Mouse (Mus musculus) lung, postnatal 0 days (tissue): ENCODE measurements around the gene Rbm46. TPM values are rescaled to one million over a fixed set of nuclear protein-coding genes. Genes with fewer than 3 reads are reported as not detected.
A peak's percentile ranks its signal among the peaks of the same experiment; 100 is the strongest.

Experiments used
- ATAC-seq: fragments of 200-750 bp; cut with Nextera tagmentation; 2 replicates; pipeline ENCODE4 v1.8.0; 2017; ENCODE audit warnings: moderate library complexity
- DNase-seq: peaks from one replicate; pipeline ENCODE4 v3.0.0-alpha.2; 2016; ENCODE audit warnings: low spot score
- H3K27ac ChIP-seq: fragments of 300-500 bp; sonication (generic); 2 replicates; pipeline ENCODE4 v1.5.1; 2014; ENCODE audit warnings: antibody characterized with exemption, mild to moderate bottlenecking, low read length, mixed read lengths
- H3K27me3 ChIP-seq: fragments of 300-500 bp; sonication (generic); replicated peaks from 2 replicates; pipeline ENCODE4 v1.6.1; 2014; ENCODE audit warnings: low read length, mixed read lengths; ENCODE audit not compliant: insufficient read depth
- H3K36me3 ChIP-seq: fragments of 300-500 bp; sonication (generic); 2 replicates; pipeline ENCODE4 v1.6.1; 2014; ENCODE audit warnings: low read length, mixed read lengths; ENCODE audit not compliant: insufficient read depth
- H3K4me1 ChIP-seq: fragments of 300-500 bp; sonication (generic); 2 replicates; pipeline ENCODE4 v1.6.1; 2014; ENCODE audit warnings: antibody characterized with exemption, low read depth, low read length, mixed read lengths; ENCODE audit not compliant: insufficient read depth
- H3K4me2 ChIP-seq: fragments of 300-500 bp; sonication (generic); replicated peaks from 2 replicates; pipeline ENCODE4 v1.6.1; 2014; ENCODE audit warnings: low read depth, mild to moderate bottlenecking, low read length, moderate library complexity, mixed read lengths
- H3K4me3 ChIP-seq: fragments of 300-500 bp; sonication (generic); 2 replicates; pipeline ENCODE4 v1.5.1; 2014; ENCODE audit warnings: low read depth, low read length
- H3K9ac ChIP-seq: fragments of 300-500 bp; sonication (generic); replicated peaks from 2 replicates; pipeline ENCODE4 v1.6.1; 2014; ENCODE audit warnings: low read depth, mild to moderate bottlenecking
- H3K9me3 ChIP-seq: fragments of 300-500 bp; sonication (generic); 2 replicates; pipeline ENCODE4 v1.6.1; 2016; ENCODE audit warnings: low read length, mixed read lengths
- CTCF ChIP-seq: IDR thresholded peaks from 2 replicates; pipeline ENCODE4 v1.5.1; 2016; ENCODE audit warnings: antibody characterized with exemption, mild to moderate bottlenecking
- EP300 ChIP-seq: IDR thresholded peaks from 2 replicates; pipeline ENCODE4 v1.6.1; 2016; ENCODE audit warnings: antibody characterized with exemption, mild to moderate bottlenecking, control low read depth
- WGBS: fragments of 180-500 bp; shearing (Covaris S2); extraction: QIAGEN DNeasy Blood & Tissue Kit; methylation state at CpG from one replicate; pipeline ENCODE4 v1.1.7; 2014; 5-methylcytosine and 5-hydroxymethylcytosine counted together
- polyA plus RNA-seq: library from polyadenylated mRNA; unstranded; fragments of >200 nt; fragmentation: Nextera tagmentation; extraction: Ambion mirVana; gene quantifications from 2 replicates; pipeline ENCODE4 v1.2.1, GENCODE M21; 2015

The Rbm46 gene
- polyA plus RNA-seq = 5.9 and 7.6 TPM in 2 replicates

DNA sequence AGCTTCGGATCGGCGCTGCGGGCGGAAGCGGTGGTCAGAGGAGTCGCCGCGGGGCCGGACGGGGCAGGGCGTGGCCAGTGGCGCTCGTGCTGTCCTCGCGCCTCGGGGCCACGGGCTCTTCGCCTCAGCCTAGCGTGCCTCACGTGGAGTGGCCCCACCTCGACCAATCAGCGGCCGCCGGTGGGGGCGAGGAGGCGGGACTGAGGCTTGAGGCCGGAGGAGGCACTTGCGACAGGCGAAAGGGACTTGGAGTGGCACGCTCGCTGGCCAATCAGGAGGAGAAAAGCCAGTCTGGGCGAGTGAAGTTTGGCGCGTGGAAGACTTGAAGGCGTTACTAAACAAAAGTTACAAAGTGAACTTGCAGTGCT, at the start of gene Rbm46:
Rbm46 (minus strand) TSS at position 112 of the 368 bp plus-strand sequence.
- 27% methylated on average over 34 of the region's 36 CpGs for WGBS
- peak; percentile 89 for DNase-seq
- TF ChIP-seq CTCF (no peak), EP300 (no peak)
- Histone ChIP-seq H3K36me3 (no peaks in the 10 kb centered on the region), H3K27ac (no peak within 1 kb of the TSS), H3K4me3 (peak within 1 kb of the TSS; percentile 33), H3K4me2 (peak within 1 kb of the TSS; percentile 47), H3K9me3 (no peaks in the 10 kb centered on the region), H3K4me1 (no peaks in the 10 kb centered on the region), H3K9ac (no peak within 1 kb of the TSS), H3K27me3 (peaks cover 7% of the 10 kb centered on the region; the same call in 1 of the 2 replicates)
- peak; percentile 97 for ATAC-seq

DNA sequence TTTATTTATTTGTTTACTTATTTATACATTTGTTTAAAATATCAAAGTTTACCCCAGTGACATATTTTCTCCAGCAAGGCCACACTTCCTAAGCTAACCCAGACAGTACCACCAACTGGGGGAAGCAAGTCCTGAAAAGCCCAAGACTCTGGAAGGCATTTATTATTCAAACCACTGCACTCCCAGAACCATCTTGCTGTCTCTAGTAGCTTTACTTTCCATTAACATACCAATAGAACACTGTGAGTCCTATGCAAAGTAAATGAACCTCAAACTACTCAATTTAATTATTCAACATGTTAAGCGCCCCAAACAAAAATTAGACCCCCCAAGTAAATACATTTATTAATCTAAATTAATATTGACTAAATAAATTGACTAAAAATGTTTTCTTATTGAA, 39.3 kb upstream of the Rbm46 start:
- WGBS = 55% methylated on average over 1 of the region's 1 CpGs
- Histone ChIP-seq H3K9me3 (no peaks in the 10 kb centered on the region), H3K27me3 (no peaks in the 10 kb centered on the region), H3K27ac (no peak overlapping the region), H3K4me2 (no peak overlapping the region), H3K4me1 (no peaks in the 10 kb centered on the region), H3K9ac (no peak overlapping the region), H3K36me3 (no peaks in the 10 kb centered on the region), H3K4me3 (no peak overlapping the region)
- DNase-seq = no peak
- ATAC-seq = no peak
- TF ChIP-seq EP300 = no peak
- no peak for TF ChIP-seq CTCF

DNA sequence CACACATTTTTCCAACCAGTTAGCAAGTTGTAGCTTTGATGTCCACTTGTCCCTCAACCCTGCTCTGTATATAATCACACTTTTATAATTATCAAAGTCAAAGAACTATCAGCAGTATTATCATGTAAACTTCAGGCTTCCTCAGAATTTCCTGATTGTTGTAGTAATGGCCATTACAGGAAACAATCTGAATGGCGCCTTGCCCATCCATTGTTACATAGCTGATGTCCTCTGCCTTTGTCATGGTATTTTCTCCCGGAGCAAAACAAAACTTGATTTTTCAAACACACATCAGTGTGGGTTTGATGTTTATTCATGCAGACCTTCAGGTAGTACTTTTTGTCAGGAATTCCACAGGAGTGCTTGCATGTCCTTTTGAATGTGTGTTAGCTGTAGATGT, 32.4 kb upstream of the Rbm46 start:
- H3K36me3 ChIP-seq = no peaks in the 10 kb centered on the region
- TF ChIP-seq CTCF (no peak), EP300 (no peak)
- H3K27me3 ChIP-seq = peaks cover 10% of the 10 kb centered on the region
- no peak overlapping the region for H3K4me3 ChIP-seq
- WGBS = 68% methylated on average over 2 of the region's 2 CpGs
- H3K9me3 ChIP-seq = no peaks in the 10 kb centered on the region
- no peak for ATAC-seq
- DNase-seq = peak; percentile 22
- H3K4me1 ChIP-seq = no peaks in the 10 kb centered on the region
- H3K9ac ChIP-seq = no peak overlapping the region
- no peak overlapping the region for H3K27ac ChIP-seq
- no peak overlapping the region for H3K4me2 ChIP-seq

DNA sequence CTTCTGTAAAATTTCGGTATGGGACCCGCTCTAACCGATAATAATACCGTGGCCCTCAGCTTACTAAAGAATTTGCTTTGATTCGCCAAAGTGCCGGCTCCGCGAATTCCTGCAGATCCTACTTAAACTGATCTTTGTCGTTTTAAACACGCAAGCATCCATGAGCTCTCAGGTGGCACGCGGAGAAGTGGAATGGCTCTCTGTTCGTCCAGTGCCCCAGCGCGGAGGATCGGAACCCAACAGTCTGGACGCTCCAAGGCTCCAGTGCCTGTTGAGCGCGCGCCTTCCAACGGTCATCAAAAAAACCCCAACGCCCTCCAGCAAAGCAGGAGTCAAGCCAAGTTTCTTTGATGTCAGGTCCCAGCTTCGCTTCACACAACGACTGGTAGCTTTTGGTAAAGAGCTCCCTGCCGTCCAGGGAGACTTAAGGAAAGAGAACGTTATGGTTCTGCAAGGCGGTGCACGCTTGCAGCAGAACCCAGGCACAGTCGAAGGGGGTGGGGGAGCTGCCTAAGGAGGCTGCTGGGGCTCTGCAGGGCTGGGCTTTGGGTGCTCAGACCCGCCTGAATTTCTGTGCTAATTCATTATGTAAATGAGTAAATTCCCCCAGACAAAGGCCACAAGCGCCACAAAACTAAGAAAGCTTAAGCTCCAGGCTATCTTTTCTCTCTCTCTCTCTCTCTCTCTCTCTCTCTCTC, 28.1 kb upstream of the Rbm46 start:
- Histone ChIP-seq H3K27ac (no peak overlapping the region), H3K4me3 (peak overlapping the region; percentile 31), H3K4me1 (0 out of 2 replicates have a peak, but pooled peaks cover 4% of the 10 kb centered on the region), H3K9me3 (no peaks in the 10 kb centered on the region), H3K4me2 (peak overlapping the region; percentile 68), H3K27me3 (peaks cover 19% of the 10 kb centered on the region), H3K9ac (no peak overlapping the region), H3K36me3 (no peaks in the 10 kb centered on the region)
- TF ChIP-seq EP300 = no peak
- 2% methylated on average over 31 of the region's 31 CpGs for WGBS
- DNase-seq (peak; percentile 23), ATAC-seq (no peak)

DNA sequence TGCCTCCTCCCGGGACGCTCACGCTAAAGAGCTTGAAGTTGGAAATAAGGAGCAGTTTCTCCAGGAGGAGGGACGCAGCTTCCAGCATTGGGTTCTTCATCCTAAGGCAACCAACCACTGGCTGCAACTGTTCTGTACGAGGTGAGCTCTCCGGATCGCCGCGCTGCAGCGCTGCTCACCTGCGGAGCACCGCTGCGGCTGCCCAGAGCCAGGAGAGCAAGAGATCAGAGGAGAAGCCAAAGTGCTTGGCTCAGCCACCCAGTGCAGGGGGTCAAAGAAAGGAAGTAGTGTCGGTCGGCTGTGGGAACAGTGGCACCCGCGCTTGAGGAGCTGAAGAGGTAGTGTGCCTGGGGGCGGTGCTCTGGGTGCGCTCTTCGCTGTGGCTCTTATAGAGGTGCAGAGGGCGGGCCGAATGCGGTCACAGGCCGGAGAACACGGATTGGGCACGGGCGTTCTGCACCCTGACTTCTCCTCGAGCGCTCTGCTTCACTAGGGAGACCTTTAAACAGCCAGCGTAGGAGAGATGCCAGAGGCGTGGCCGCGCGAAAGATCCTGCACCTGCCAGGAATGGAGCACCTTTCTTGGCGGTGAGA, 27.4 kb upstream of the Rbm46 start, which contains the start of gene Lrat:
Lrat (minus strand) TSS at position 361 of the 593 bp plus-strand sequence.
- Histone ChIP-seq H3K27ac (no peak within 1 kb of the TSS), H3K4me3 (peak within 1 kb of the TSS; percentile 31), H3K36me3 (no peaks in the 10 kb centered on the region), H3K9me3 (no peaks in the 10 kb centered on the region), H3K4me2 (peak within 1 kb of the TSS; percentile 68), H3K4me1 (0 out of 2 replicates have a peak, but pooled peaks cover 4% of the 10 kb centered on the region), H3K9ac (no peak within 1 kb of the TSS), H3K27me3 (peaks cover 19% of the 10 kb centered on the region)
- ATAC-seq = peak; percentile 89
- DNase-seq = peak; percentile 68
- WGBS = under 1% methylated on average over 35 of the region's 35 CpGs
- TF ChIP-seq CTCF (no peak), EP300 (no peak)

DNA sequence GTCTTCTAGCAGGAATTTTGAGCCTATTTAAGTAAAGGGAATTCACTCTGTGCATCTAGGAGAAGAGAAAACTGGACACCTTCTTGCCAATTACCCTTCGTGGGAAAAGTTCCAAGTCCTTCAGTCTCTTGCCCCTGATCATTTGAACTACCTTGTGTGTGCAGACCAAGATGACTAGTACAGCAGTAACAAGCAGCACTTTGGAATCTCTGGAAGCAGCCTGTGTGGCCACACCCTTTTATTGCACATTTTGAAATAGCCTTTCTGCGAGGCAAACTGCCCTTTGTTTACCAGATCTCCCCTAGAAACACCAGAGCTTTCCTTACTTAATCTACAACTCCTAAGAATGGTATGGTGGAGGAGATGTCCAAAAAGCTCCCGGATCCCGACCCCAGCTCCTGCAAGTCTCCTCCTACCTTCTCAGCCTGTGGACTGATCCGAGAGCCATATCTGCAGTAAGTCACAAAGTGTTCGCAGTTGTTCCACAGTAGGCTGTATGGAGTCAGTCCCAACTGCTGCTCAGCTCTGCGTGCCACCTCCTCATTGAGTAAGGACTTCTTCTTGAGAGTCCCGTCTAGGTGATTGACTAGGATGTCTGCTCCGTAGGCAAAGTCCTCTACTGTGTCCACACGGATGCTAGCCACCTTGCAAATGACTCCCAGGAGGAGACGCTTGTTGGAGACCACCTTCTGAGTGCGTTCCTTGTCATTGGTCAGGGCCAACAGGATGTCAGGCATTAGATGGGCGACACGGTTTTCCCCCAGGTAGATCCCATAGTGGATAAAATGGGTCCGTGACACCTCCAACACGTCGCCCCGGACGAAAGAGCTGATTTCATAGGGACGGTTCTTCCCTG, 26.7 kb upstream of the Rbm46 start:
- no peak for ATAC-seq
- H3K4me3 ChIP-seq = peak overlapping the region; percentile 31
- peak; percentile 17 for DNase-seq
- no peak overlapping the region for H3K27ac ChIP-seq
- peaks cover 19% of the 10 kb centered on the region for H3K27me3 ChIP-seq
- H3K4me2 ChIP-seq = peak overlapping the region; percentile 68
- H3K9me3 ChIP-seq = no peaks in the 10 kb centered on the region
- no peak for TF ChIP-seq EP300
- TF ChIP-seq CTCF = no peak
- no peak overlapping the region for H3K9ac ChIP-seq
- no peaks in the 10 kb centered on the region for H3K36me3 ChIP-seq
- 20% methylated on average over 20 of the region's 20 CpGs for WGBS
- 0 out of 2 replicates have a peak, but pooled peaks cover 4% of the 10 kb centered on the region for H3K4me1 ChIP-seq
